Mouse (Mus musculus) testis, adult 2 months (tissue): ENCODE results near the gene Loxl3. TPM values are rescaled to one million over a fixed set of nuclear protein-coding genes. Genes with fewer than 3 reads are reported as not detected.
A peak's percentile ranks its signal among the peaks of the same experiment; 100 is the strongest.

Experiments used
- H3K27ac ChIP-seq: fragments of 200-500 bp; 2 replicates; pipeline ENCODE4 v1.5.1; 2012; ENCODE audit warnings: low read depth, low read length; ENCODE audit not compliant: control insufficient read depth, insufficient read depth
- H3K27me3 ChIP-seq: fragments of 200-500 bp; 2 replicates; pipeline ENCODE4 v1.6.1; 2012; ENCODE audit warnings: mild to moderate bottlenecking, low read length, moderate library complexity; ENCODE audit not compliant: control insufficient read depth, insufficient read depth
- H3K36me3 ChIP-seq: fragments of 200-500 bp; 2 replicates; pipeline ENCODE4 v1.6.1; 2012; ENCODE audit warnings: mild to moderate bottlenecking, low read length; ENCODE audit not compliant: control insufficient read depth, insufficient read depth
- H3K4me1 ChIP-seq: fragments of 200-500 bp; 2 replicates; pipeline ENCODE4 v1.6.1; 2012; ENCODE audit warnings: low read length; ENCODE audit not compliant: control insufficient read depth, insufficient read depth
- H3K4me3 ChIP-seq: fragments of 200-500 bp; 2 replicates; pipeline ENCODE4 v1.5.1; 2012; ENCODE audit warnings: low read depth, mild to moderate bottlenecking, low read length, moderate library complexity, mixed read lengths; ENCODE audit not compliant: control insufficient read depth
- CTCF ChIP-seq: fragments of 200-500 bp; IDR thresholded peaks from 2 replicates; pipeline ENCODE4 v1.5.1; 2012; ENCODE audit warnings: low read depth, mild to moderate bottlenecking, inconsistent platforms, low read length, moderate library complexity; ENCODE audit not compliant: control insufficient read depth, insufficient read depth, insufficient replicate concordance
- POLR2A ChIP-seq: fragments of 200-500 bp; IDR thresholded peaks from 2 replicates; pipeline ENCODE4 v1.6.1; 2012; ENCODE audit warnings: low read depth, mild to moderate bottlenecking, inconsistent platforms, low read length, moderate library complexity; ENCODE audit not compliant: control insufficient read depth
- polyA plus RNA-seq: library from polyadenylated mRNA; depleted of rRNA; stranded (reverse); fragments of >200 nt; gene quantifications from 2 replicates; pipeline ENCODE4 v1.2.3, GENCODE M21; 2012; rRNA removed

Gene Loxl3
- polyA plus RNA-seq, 1 experiment: 1.3 TPM

- Histone ChIP-seq H3K27me3 (no peaks in the 10 kb centered on the region), H3K4me3 (no peak overlapping the region), H3K27ac (no peak overlapping the region), H3K36me3 (no peaks in the 10 kb centered on the region), H3K4me1 (peaks cover 4% of the 10 kb centered on the region)
- TF ChIP-seq CTCF (no peak), POLR2A (no peak)
Measured at GRCm38 (mm10) chr6:83095968-83096367, 62.0 kb downstream of the Loxl3 start.

GRCm38 (mm10) chr6:83098411-83098810, 64.4 kb downstream of the Loxl3 start:
- Histone ChIP-seq H3K4me3 (no peak overlapping the region), H3K27ac (0 out of 2 replicates have a peak overlapping the region, but pooled peaks have one; percentile 0), H3K36me3 (no peaks in the 10 kb centered on the region), H3K4me1 (peaks cover 18% of the 10 kb centered on the region), H3K27me3 (no peaks in the 10 kb centered on the region)
- TF ChIP-seq POLR2A (no peak), CTCF (no peak)

GRCm38 (mm10) chr6:83101316-83101687, 67.3 kb downstream of the Loxl3 start, which contains the start of the genes Ccdc142 and Gm42688:
TSS of gene Ccdc142 (plus strand) at chr6:83101601.
TSS of gene Gm42688 (plus strand) at chr6:83101617.
- TF ChIP-seq CTCF: peak; percentile 30; the same call in 1 of the 2 replicates
- TF ChIP-seq POLR2A: peak; percentile 93
- Histone ChIP-seq H3K27ac (peak within 1 kb of the TSS; percentile 97), H3K4me3 (peak within 1 kb of the TSS; percentile 99), H3K27me3 (no peaks in the 10 kb centered on the region), H3K36me3 (no peaks in the 10 kb centered on the region), H3K4me1 (peaks cover 19% of the 10 kb centered on the region)

GRCm38 (mm10) chr6:83101688-83102556, 67.9 kb downstream of the Loxl3 start:
- Histone ChIP-seq H3K4me3 (peak overlapping the region; percentile 99), H3K27me3 (no peaks in the 10 kb centered on the region), H3K4me1 (peaks cover 19% of the 10 kb centered on the region), H3K36me3 (no peaks in the 10 kb centered on the region), H3K27ac (peak overlapping the region; percentile 97)
- TF ChIP-seq CTCF: no peak; the same call in 1 of the 2 replicates

Other genes with a start within 250 kb of the Loxl3 start
- gene Sema4f, start 94.4 kb upstream of the Loxl3 start, polyA plus RNA-seq: 1.1 and 1.3 TPM in 2 replicates
- 101 and 141 TPM in 2 replicates for gene M1ap, start 87.3 kb upstream of the Loxl3 start, polyA plus RNA-seq
- gene Dok1, start 702 bp upstream of the Loxl3 start, polyA plus RNA-seq: 0.99 and 1.0 TPM in 2 replicates
- 240 and 244 TPM in 2 replicates for gene Aup1, start 20.3 kb downstream of the Loxl3 start, polyA plus RNA-seq
- 30.4 and 30.9 TPM in 2 replicates for gene Htra2, start 21.1 kb downstream of the Loxl3 start, polyA plus RNA-seq
- 0.84 and 0.85 TPM in 2 replicates for gene Dqx1, start 23.7 kb downstream of the Loxl3 start, polyA plus RNA-seq
- 0.11 and 0.26 TPM in 2 replicates for gene Tlx2, start 36.1 kb downstream of the Loxl3 start, polyA plus RNA-seq
- 38.9 and 41.6 TPM in 2 replicates for gene Pcgf1, start 43.7 kb downstream of the Loxl3 start, polyA plus RNA-seq
- gene Lbx2, start 52.2 kb downstream of the Loxl3 start, polyA plus RNA-seq: 0.25 and 1.1 TPM in 2 replicates
- 4.0 and 5.7 TPM in 2 replicates for gene Ccdc142, start 67.4 kb downstream of the Loxl3 start, polyA plus RNA-seq
- 9.4 and 10.0 TPM in 2 replicates for gene Gm42688, start 67.4 kb downstream of the Loxl3 start, polyA plus RNA-seq
- gene Mrpl53, start 74.9 kb downstream of the Loxl3 start, polyA plus RNA-seq: 71.3 and 82.0 TPM in 2 replicates
- gene Mogs, start 81.3 kb downstream of the Loxl3 start, polyA plus RNA-seq: 20.7 and 20.9 TPM in 2 replicates
- 53.0 and 63.3 TPM in 2 replicates for gene Wbp1, start 87.4 kb downstream of the Loxl3 start, polyA plus RNA-seq
- gene Ino80b, start 91.3 kb downstream of the Loxl3 start, polyA plus RNA-seq: 35.0 and 50.6 TPM in 2 replicates
- gene Rtkn, start 101.3 kb downstream of the Loxl3 start, polyA plus RNA-seq: 13.2 and 19.2 TPM in 2 replicates
- gene Wdr54, start 122.2 kb downstream of the Loxl3 start, polyA plus RNA-seq: 129 and 133 TPM in 2 replicates
- 604 and 651 TPM in 2 replicates for gene 1700003E16Rik, start 122.2 kb downstream of the Loxl3 start, polyA plus RNA-seq
- gene Dctn1, start 131.7 kb downstream of the Loxl3 start, polyA plus RNA-seq: 49.3 and 57.9 TPM in 2 replicates
- 1.9 and 3.4 TPM in 2 replicates for gene Slc4a5, start 185.7 kb downstream of the Loxl3 start, polyA plus RNA-seq